Mouse (Mus musculus) megakaryocyte, embryonic 14.5 days (primary cell): ENCODE measurements around the gene Olfr1425.
"Not testable (repeated sequence)": the region's sequence is repeated elsewhere in the genome, so short reads cannot be mapped to it uniquely, and the experiment has no call there.

Experiments used
- FLI1 ChIP-seq: IDR thresholded peaks from 2 replicates; pipeline ENCODE4 v1.6.1; 2012; ENCODE audit warnings: low read length, inconsistent platforms, mixed read lengths
- GATA1 ChIP-seq: IDR thresholded peaks from 3 replicates; pipeline ENCODE4 v1.6.1; 2012; ENCODE audit warnings: mixed read lengths, low read length, inconsistent platforms, borderline replicate concordance

DNA sequence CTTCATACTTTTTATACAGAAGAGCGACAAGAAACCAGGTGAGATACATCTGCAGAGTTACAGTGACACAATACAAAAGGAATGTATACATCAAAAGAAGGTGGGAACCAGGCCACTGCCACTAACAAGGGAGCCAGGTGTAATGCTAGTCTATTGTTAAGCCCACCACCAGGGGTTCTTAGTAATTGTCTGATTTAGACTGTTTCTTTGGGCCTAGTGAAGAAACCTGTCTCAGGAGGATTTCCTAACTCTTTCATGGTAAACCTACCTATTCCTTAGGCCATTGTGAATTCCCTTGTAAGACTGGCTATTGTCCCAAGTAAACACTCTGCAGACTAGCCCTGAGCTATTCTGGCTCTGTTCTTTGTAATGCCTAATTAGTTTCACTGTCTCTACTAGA, 8.0 kb downstream of the Olfr1425 start:
- TF ChIP-seq GATA1, FLI1: not testable (repeated sequence)
